Mouse (Mus musculus): ENCODE results near the gene Prr36. TPM values are rescaled to one million over a fixed set of nuclear protein-coding genes. Genes with fewer than 3 reads are reported as not detected.
A peak's percentile ranks its signal among the peaks of the same experiment; 100 is the strongest.

Prr36 gene
- polyA plus RNA-seq, 1 experiment from 2014 or later = 37.5 TPM

DNA sequence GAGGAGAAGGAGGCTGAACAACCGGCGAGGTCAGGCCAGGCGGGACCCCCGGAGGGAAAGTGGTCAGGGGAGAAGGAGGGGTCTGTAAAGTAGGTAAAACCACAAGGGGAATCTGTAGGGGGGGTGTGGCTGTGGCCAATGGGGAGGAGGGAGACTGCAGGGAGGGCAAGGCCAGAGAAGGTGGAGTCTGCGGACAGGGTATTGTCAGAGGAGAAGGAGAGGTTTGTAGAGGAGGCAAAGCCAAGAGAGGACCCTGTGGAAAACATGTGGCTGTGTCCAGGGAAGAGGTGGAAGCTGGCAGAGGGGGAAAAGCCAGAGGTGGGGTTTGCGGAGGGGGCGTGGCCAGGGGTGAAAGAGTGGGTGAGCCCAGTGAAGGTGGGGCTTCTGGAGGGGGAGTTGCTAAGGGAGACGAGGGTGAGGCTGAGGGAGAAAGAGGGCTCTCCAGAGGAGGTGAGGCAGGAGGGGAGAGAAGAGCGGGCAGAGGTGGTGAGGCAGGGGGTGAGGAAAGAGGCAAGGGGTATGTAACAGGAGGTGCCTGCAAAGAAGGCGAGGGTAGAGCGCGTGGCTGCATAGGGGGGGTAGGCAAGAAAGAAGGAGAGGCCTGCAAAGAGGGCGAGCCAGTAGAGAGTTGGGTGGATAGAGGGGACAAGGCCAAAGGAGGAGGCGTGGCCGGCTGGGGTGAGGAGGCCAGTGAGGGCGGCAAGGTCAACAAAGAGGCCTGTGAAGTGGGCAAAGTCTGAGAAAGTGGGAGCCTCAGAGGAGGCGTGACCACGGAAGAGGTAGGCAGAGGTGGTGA lies 3.9 kb downstream of the Prr36 start:
- H3K27ac ChIP-seq (replicated peaks) = peak overlapping the region; percentile 72
- peak; percentile 17 for ATAC-seq (ENCODE audit: low FRiP score)
- H3K9me3 ChIP-seq (replicated peaks) = 0 out of 2 replicates have a peak, but pooled peaks cover 3% of the 10 kb centered on the region
- H3K4me3 ChIP-seq (replicated peaks) = peak overlapping the region; percentile 75
- peak overlapping the region; percentile 96 for H3K4me2 ChIP-seq
- peak overlapping the region; percentile 56 for H3K9ac ChIP-seq (replicated peaks)
- 4% methylated on average over 18 of the region's 18 CpGs for WGBS
- H3K4me1 ChIP-seq = peaks cover 59% of the 10 kb centered on the region
- no peaks in the 10 kb centered on the region for H3K27me3 ChIP-seq (replicated peaks)
- H3K36me3 ChIP-seq = peaks cover 15% of the 10 kb centered on the region

GRCm38 (mm10) chr8:4212809-4213209 lies 4.5 kb downstream of the Prr36 start:
- WGBS = 1% methylated on average over 25 of the region's 25 CpGs
- peaks cover 63% of the 10 kb centered on the region for H3K4me1 ChIP-seq

DNA sequence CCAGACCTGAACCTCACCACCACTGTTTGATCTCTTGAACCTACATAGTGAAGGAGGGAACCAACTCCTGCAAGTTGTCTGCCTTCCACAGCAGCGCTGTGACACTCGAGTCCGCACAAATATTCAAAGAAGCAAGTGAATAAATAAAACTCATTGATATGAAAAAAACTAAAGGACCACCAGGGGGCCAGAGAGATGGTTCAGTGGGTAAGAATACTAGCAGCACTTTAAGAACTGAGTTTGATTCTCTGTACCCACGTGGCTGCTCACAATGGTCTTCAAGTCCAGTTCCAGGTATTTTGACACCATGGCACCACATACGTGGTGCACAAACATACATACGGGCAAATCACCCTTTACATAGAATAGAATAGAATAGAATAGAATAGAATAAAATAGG lies 6.2 kb downstream of the Prr36 start:
- no peak overlapping the region; the same call in 1 of the 2 replicates for H3K4me2 ChIP-seq
- peak overlapping the region; percentile 51; the same call in 1 of the 2 replicates for H3K27ac ChIP-seq (replicated peaks)
- 75% methylated on average over 6 of the region's 6 CpGs for WGBS
- H3K4me3 ChIP-seq (replicated peaks) = no peak overlapping the region
- no peak for ATAC-seq (ENCODE audit: low FRiP score)
- peaks cover under 1% of the 10 kb centered on the region; the same call in 1 of the 2 replicates for H3K27me3 ChIP-seq (replicated peaks)
- peaks cover 73% of the 10 kb centered on the region for H3K4me1 ChIP-seq
- H3K9me3 ChIP-seq (replicated peaks) = 0 out of 2 replicates have a peak, but pooled peaks cover 3% of the 10 kb centered on the region
- H3K36me3 ChIP-seq = peaks cover 27% of the 10 kb centered on the region
- H3K9ac ChIP-seq (replicated peaks) = no peak overlapping the region

More at GRCm38 (mm10) chr8:4212809-4213209, 4.5 kb downstream of the Prr36 start:
- peak overlapping the region; percentile 96 for H3K4me2 ChIP-seq
- H3K27me3 ChIP-seq (replicated peaks) = no peaks in the 10 kb centered on the region
- H3K9me3 ChIP-seq (replicated peaks) = 0 out of 2 replicates have a peak, but pooled peaks cover 3% of the 10 kb centered on the region
- peak overlapping the region; percentile 56 for H3K9ac ChIP-seq (replicated peaks)
- peak; percentile 1 for ATAC-seq (ENCODE audit: low FRiP score)
- H3K4me3 ChIP-seq (replicated peaks) = peak overlapping the region; percentile 75
- peak overlapping the region; percentile 72 for H3K27ac ChIP-seq (replicated peaks)
- peaks cover 19% of the 10 kb centered on the region for H3K36me3 ChIP-seq

- 73% methylated on average over 2 of the region's 2 CpGs for WGBS
- Histone ChIP-seq H3K9ac (replicated peaks) (no peak overlapping the region), H3K9me3 (replicated peaks) (0 out of 2 replicates have a peak, but pooled peaks cover 3% of the 10 kb centered on the region), H3K4me3 (replicated peaks) (no peak overlapping the region), H3K4me1 (peaks cover 47% of the 10 kb centered on the region), H3K36me3 (peaks cover 66% of the 10 kb centered on the region), H3K27ac (replicated peaks) (no peak overlapping the region), H3K27me3 (replicated peaks) (peaks cover 24% of the 10 kb centered on the region), H3K4me2 (no peak overlapping the region)
- ATAC-seq (ENCODE audit: low FRiP score) = no peak
Observed at GRCm38 (mm10) chr8:4207016-4207350, 10.3 kb downstream of the Prr36 start.

- Histone ChIP-seq H3K27me3 (replicated peaks) (peaks cover 24% of the 10 kb centered on the region), H3K4me3 (replicated peaks) (no peak overlapping the region), H3K9me3 (replicated peaks) (0 out of 2 replicates have a peak, but pooled peaks cover 3% of the 10 kb centered on the region), H3K36me3 (peaks cover 71% of the 10 kb centered on the region), H3K9ac (replicated peaks) (no peak overlapping the region), H3K27ac (replicated peaks) (no peak overlapping the region), H3K4me1 (peaks cover 45% of the 10 kb centered on the region), H3K4me2 (no peak overlapping the region)
- ATAC-seq (ENCODE audit: low FRiP score) = peak; percentile 11; the same call in 1 of the 2 replicates
- 15% methylated on average over 44 of the region's 44 CpGs for WGBS
Observed at GRCm38 (mm10) chr8:4206182-4207015, 10.9 kb downstream of the Prr36 start.

DNA sequence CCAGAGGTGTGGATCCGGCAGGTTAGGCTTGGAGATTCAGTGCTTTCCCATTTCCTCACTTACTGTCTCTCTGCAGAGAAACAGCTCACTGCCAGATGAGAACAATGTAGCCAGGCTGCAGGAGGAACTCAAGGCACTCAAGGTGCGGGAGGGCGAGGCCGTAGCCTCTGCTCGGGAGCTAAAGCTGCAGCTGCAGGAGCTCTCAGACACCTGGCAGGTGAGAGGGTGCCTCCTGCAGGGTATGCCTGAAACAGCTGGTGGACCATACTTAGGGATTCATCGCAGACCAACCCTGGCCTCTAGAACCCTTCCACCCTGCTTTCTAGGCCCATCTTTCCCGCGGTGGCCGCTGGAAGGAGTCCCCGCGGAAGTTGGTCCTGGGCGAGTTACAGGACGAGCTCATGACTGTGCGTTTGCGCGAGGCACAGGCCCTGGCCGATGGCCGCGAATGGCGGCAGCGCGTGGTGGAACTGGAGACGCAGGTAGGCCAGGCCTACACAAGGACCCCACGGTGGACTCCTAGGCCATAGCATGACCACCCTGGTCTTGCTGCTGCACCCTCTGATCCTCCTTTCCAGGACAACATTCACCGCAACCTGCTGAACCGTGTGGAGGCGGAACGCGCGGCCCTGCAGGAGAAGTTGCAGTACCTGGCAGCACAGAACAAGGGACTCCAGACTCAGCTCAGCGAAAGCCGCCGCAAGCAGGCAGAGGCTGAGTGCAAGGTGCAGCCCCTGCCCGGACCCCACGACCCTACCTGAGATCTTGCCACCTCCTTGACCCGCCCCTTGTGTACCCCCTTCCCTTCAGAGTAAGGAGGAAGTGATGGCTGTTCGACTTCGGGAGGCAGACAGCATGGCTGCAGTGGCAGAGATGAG lies 11.8 kb downstream of the Prr36 start:
- Histone ChIP-seq H3K9ac (replicated peaks) (no peak overlapping the region), H3K4me3 (replicated peaks) (no peak overlapping the region), H3K9me3 (replicated peaks) (0 out of 2 replicates have a peak, but pooled peaks cover 3% of the 10 kb centered on the region), H3K27me3 (replicated peaks) (peaks cover 24% of the 10 kb centered on the region), H3K4me2 (no peak overlapping the region), H3K4me1 (peaks cover 37% of the 10 kb centered on the region), H3K27ac (replicated peaks) (no peak overlapping the region), H3K36me3 (peaks cover 74% of the 10 kb centered on the region)
- WGBS = 18% methylated on average over 37 of the region's 38 CpGs
- ATAC-seq (ENCODE audit: low FRiP score) = 0 out of 2 replicates have a peak, but pooled peaks have one; percentile 2

- no peak overlapping the region for H3K9ac ChIP-seq (replicated peaks)
- H3K4me1 ChIP-seq = peaks cover 11% of the 10 kb centered on the region; the same call in 1 of the 2 replicates
- H3K36me3 ChIP-seq = peaks cover 74% of the 10 kb centered on the region
- WGBS = 64% methylated on average over 2 of the region's 2 CpGs
- no peak overlapping the region for H3K4me2 ChIP-seq
- no peak for ATAC-seq (ENCODE audit: low FRiP score)
- H3K27ac ChIP-seq (replicated peaks) = no peak overlapping the region
- H3K4me3 ChIP-seq (replicated peaks) = no peak overlapping the region
- peaks cover 24% of the 10 kb centered on the region for H3K27me3 ChIP-seq (replicated peaks)
- H3K9me3 ChIP-seq (replicated peaks) = no peaks in the 10 kb centered on the region
Observed at GRCm38 (mm10) chr8:4201321-4201720, 15.9 kb downstream of the Prr36 start.

DNA sequence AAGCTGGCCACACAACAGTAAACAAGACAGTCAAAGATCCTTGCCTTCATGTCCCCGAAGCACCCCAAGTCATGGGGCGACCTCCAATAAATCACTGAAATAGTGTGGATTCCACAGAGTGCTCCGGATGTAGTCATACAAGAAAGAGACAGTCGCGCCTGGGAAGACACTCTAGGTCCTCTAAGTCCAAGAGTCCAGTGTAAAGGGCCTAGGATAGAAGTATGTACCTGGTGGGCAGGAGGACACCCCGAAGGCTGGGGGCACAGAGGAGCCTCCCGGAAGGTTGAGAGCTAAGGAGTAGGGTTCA lies 23.7 kb downstream of the Prr36 start:
- H3K4me1 ChIP-seq = peaks cover 14% of the 10 kb centered on the region
- no peaks in the 10 kb centered on the region for H3K27me3 ChIP-seq (replicated peaks)
- H3K36me3 ChIP-seq = peaks cover 64% of the 10 kb centered on the region
- 48% methylated on average over 7 of the region's 7 CpGs for WGBS
- no peak overlapping the region for H3K4me2 ChIP-seq
- no peak overlapping the region for H3K9ac ChIP-seq (replicated peaks)
- ATAC-seq (ENCODE audit: low FRiP score) = no peak; the same call in 1 of the 2 replicates
- no peak overlapping the region for H3K4me3 ChIP-seq (replicated peaks)
- H3K9me3 ChIP-seq (replicated peaks) = no peaks in the 10 kb centered on the region
- peak overlapping the region; percentile 74 for H3K27ac ChIP-seq (replicated peaks)

DNA sequence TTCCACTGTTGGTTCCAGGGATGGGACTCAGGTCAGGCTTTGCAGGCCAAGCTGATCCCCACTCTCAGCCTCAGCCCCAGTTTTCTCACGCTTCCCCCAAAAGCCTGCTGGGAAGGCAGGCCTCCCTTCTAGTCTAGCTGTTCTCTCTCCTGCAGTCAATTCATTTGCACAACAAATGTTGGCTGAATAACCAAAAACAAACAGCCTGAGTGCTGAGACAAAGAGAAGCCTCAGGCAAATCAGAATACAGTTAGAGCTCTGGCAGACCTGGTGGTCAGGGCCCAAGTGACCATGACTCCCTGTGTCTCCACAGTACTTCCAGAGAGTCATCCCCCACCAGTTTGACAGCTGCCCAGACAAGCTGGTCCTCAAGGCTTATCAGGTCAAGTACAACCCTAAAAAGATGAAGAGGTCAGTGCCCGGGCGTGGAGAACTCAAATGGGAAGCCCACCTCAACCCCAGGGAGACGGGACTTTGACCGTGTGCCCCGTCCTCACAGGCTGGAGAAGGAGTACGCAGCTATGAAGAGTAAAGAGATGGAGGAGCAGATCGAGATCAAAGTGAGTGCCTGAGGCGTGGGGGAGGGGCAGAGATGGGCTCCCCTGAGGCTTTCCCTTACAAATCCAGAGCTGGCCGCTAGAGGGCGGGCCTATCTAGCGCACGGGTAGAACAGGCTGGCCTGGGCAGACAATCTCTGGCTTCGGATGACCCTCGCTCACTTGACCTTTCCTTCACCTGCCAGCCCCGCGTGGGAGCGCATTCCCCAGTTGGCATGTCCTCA lies 24.3 kb downstream of the Prr36 start:
- H3K9me3 ChIP-seq (replicated peaks) = no peaks in the 10 kb centered on the region
- peaks cover 68% of the 10 kb centered on the region for H3K36me3 ChIP-seq
- H3K27me3 ChIP-seq (replicated peaks) = no peaks in the 10 kb centered on the region
- peaks cover 14% of the 10 kb centered on the region for H3K4me1 ChIP-seq
- ATAC-seq (ENCODE audit: low FRiP score) = peak; percentile 70
- peak overlapping the region; percentile 74 for H3K27ac ChIP-seq (replicated peaks)
- WGBS = 4% methylated on average over 18 of the region's 18 CpGs
- no peak overlapping the region for H3K4me2 ChIP-seq
- H3K9ac ChIP-seq (replicated peaks) = no peak overlapping the region
- H3K4me3 ChIP-seq (replicated peaks) = no peak overlapping the region

DNA sequence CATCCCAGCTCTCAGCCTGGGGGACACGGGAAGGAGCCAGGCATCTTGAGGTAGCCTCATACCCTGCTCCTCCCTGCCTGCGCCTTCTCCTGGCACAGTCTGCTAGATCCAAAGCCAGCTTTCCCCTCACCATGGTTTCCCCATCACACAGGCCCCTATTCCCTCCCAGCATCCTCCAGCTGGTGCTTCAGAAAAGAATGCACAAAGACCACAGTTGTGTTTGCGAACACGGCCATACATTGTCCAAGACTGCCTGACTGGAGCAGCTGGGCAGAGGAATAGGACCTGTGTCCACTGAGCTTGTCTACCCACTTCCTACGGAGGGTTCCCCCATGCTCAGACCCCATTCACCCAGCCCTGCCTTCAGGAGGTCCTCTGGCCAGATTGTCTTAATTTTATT lies 25.0 kb downstream of the Prr36 start:
- Histone ChIP-seq H3K4me3 (replicated peaks) (no peak overlapping the region), H3K27me3 (replicated peaks) (no peaks in the 10 kb centered on the region), H3K9ac (replicated peaks) (no peak overlapping the region), H3K9me3 (replicated peaks) (no peaks in the 10 kb centered on the region), H3K4me1 (peaks cover 14% of the 10 kb centered on the region), H3K36me3 (peaks cover 71% of the 10 kb centered on the region), H3K27ac (replicated peaks) (peak overlapping the region; percentile 75), H3K4me2 (no peak overlapping the region)
- peak; percentile 54 for ATAC-seq (ENCODE audit: low FRiP score)
- 27% methylated on average over 5 of the region's 5 CpGs for WGBS

All from neural tube, embryonic 15.5 days (tissue).